8 mouse cellular contexts compared by ENCODE assay signal in the genomic region with DNA sequence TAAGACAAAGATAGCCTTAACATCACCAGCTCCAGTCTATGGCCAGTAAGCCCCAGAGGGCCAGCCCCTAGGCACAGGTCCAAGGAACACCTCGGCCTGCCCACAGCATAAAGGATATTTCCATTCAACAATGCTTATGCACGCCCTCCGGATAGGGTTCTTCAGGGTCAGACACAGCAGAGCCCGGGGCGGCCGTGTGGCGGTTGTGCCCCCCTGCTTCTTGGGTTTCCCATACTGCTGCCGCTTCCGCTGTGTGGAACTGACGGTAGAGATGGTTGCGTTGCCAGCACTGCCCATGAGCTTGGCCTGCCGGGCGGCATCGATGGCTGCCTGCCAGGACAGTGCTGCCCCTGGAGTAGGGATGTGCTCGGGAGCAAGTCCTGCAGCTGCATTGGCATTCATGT.
DNase-seq lines count a peak whose midpoint lies in the region; ATAC-seq lines count a peak whose summit lies in the region.

No protein-coding gene starts in this region.

- H3K36me3 ChIP-seq in forebrain, embryonic 15.5 days: peaks cover 7% of the 10 kb centered on the region
- H3K36me3 ChIP-seq in forebrain, embryonic 12.5 days (replicated peaks): no peaks in the 10 kb centered on the region
- peaks cover 18% of the 10 kb centered on the region; the same call in 1 of the 2 replicates for H3K36me3 ChIP-seq in neural tube, embryonic 13.5 days

- H3K27me3 ChIP-seq in forebrain, embryonic 15.5 days: no peaks in the 10 kb centered on the region
- H3K27me3 ChIP-seq in forebrain, embryonic 12.5 days: no peaks in the 10 kb centered on the region
- H3K27me3 ChIP-seq in neural tube, embryonic 13.5 days: no peaks in the 10 kb centered on the region

- WGBS in forebrain, embryonic 15.5 days: 60% methylated on average over 15 of the region's 15 CpGs
- 92% methylated on average over 15 of the region's 15 CpGs for WGBS in forebrain, embryonic 12.5 days
- WGBS in neural tube, embryonic 13.5 days: 84% methylated on average over 15 of the region's 15 CpGs

- H3K4me3 ChIP-seq in forebrain, embryonic 15.5 days: no peak overlapping the region
- H3K4me3 ChIP-seq in forebrain, embryonic 12.5 days (replicated peaks): no peak overlapping the region
- H3K4me3 ChIP-seq in neural tube, embryonic 13.5 days: no peak overlapping the region

- H3K9ac ChIP-seq in forebrain, embryonic 15.5 days (replicated peaks): no peak overlapping the region
- no peak overlapping the region for H3K9ac ChIP-seq in forebrain, embryonic 12.5 days
- H3K9ac ChIP-seq in neural tube, embryonic 13.5 days: no peak overlapping the region

- H3K27ac ChIP-seq in forebrain, embryonic 15.5 days (replicated peaks): no peak overlapping the region
- no peak overlapping the region for H3K27ac ChIP-seq in forebrain, embryonic 12.5 days
- H3K27ac ChIP-seq in neural tube, embryonic 13.5 days (replicated peaks): no peak overlapping the region

- no peak overlapping the region for H3K4me2 ChIP-seq in forebrain, embryonic 15.5 days (replicated peaks)
- H3K4me2 ChIP-seq in forebrain, embryonic 12.5 days: no peak overlapping the region
- 0 out of 2 replicates have a peak overlapping the region, but pooled peaks have one; percentile 21 for H3K4me2 ChIP-seq in neural tube, embryonic 13.5 days

- DNase-seq in neural tube, embryonic 10.5 days (ENCODE audit: extremely low spot score, low spot score): no peak
- peak; percentile 43 to 56 for DNase-seq in heart, postnatal 36 days
- peak; percentile 73 to 79 for DNase-seq in right cerebral cortex, postnatal 10 days (ENCODE audit: low spot score in 2 of 2)
- DNase-seq in embryo, embryonic 10 days (ENCODE audit: low spot score): no peak

- H3K9me3 ChIP-seq in forebrain, embryonic 15.5 days: no peaks in the 10 kb centered on the region
- no peaks in the 10 kb centered on the region for H3K9me3 ChIP-seq in forebrain, embryonic 12.5 days
- no peaks in the 10 kb centered on the region for H3K9me3 ChIP-seq in neural tube, embryonic 13.5 days

- intact Hi-C loops in heart, postnatal 36 days (cut with DNase I): no loop called here

- peaks cover 8% of the 10 kb centered on the region for H3K4me1 ChIP-seq in forebrain, embryonic 15.5 days
- peaks cover 4% of the 10 kb centered on the region for H3K4me1 ChIP-seq in forebrain, embryonic 12.5 days
- peaks cover 16% of the 10 kb centered on the region for H3K4me1 ChIP-seq in neural tube, embryonic 13.5 days (replicated peaks)

- peak; percentile 52 for ATAC-seq in forebrain, embryonic 15.5 days (replicated peaks)
- no peak for ATAC-seq in forebrain, embryonic 12.5 days (ENCODE audit: low FRiP score)
- peak; percentile 63; the same call in 1 of the 2 replicates for ATAC-seq in neural tube, embryonic 13.5 days (ENCODE audit: low read depth)
- ATAC-seq in granulocyte monocyte progenitor cell, adult 5-6 weeks (replicated peaks; ENCODE audit: poor library complexity, severe bottlenecking): no peak

Comparison
In these comparisons a context has a peak if more than half of its experiments do, and no peak if none do; other contexts are left out.
1. ATAC-seq: peak in forebrain, embryonic 15.5 days (single experiment) and neural tube, embryonic 13.5 days (single experiment); none in forebrain, embryonic 12.5 days (single experiment) and granulocyte monocyte progenitor cell, adult 5-6 weeks (single experiment).
2. DNase-seq: peak in heart, postnatal 36 days (2 of 2) and right cerebral cortex, postnatal 10 days (2 of 2); none in neural tube, embryonic 10.5 days (single experiment) and embryo, embryonic 10 days (single experiment).